Mouse (Mus musculus): ENCODE measurements around the gene Iqca. TPM values are rescaled to one million over a fixed set of nuclear protein-coding genes. Genes with fewer than 3 reads are reported as not detected.

The Iqca gene
- total and polyA plus RNA-seq, 2 experiments from 2014 or later = 0.52 to 1.5 TPM

- DNase-seq (no peak), ATAC-seq (no peak)
- no peak overlapping the region for H3K27ac ChIP-seq (ENCODE audit: low read depth, low read length)
- H3K9me3 ChIP-seq (ENCODE audit: low read length) = no peaks in the 10 kb centered on the region
- no peaks in the 10 kb centered on the region for H3K36me3 ChIP-seq (ENCODE audit: insufficient read depth)
- no peak for TF ChIP-seq CTCF (IDR thresholded peaks at IDR 0.05; ENCODE audit: low read depth)
- no peak overlapping the region for H3K4me3 ChIP-seq (ENCODE audit: low read depth, low read length)
- no peak overlapping the region for H3K9ac ChIP-seq
- 85% methylated on average over 10 of the region's 10 CpGs for WGBS
- no peaks in the 10 kb centered on the region for H3K27me3 ChIP-seq (ENCODE audit: insufficient read depth, low read length)
- H3K4me1 ChIP-seq (ENCODE audit: insufficient read depth) = 0 out of 2 replicates have a peak, but pooled peaks cover 4% of the 10 kb centered on the region
- no peak overlapping the region for H3K4me2 ChIP-seq (ENCODE audit: low read depth)
Measured at GRCm38 (mm10) chr1:90092816-90093493, 60.2 kb downstream of the Iqca start.

- Histone ChIP-seq H3K36me3 (ENCODE audit: insufficient read depth) (no peaks in the 10 kb centered on the region), H3K27ac (ENCODE audit: low read depth, low read length) (no peak overlapping the region), H3K4me2 (ENCODE audit: low read depth) (no peak overlapping the region), H3K27me3 (ENCODE audit: insufficient read depth, low read length) (no peaks in the 10 kb centered on the region), H3K4me1 (ENCODE audit: insufficient read depth) (0 out of 2 replicates have a peak, but pooled peaks cover 4% of the 10 kb centered on the region), H3K9me3 (ENCODE audit: low read length) (no peaks in the 10 kb centered on the region), H3K4me3 (ENCODE audit: low read depth, low read length) (no peak overlapping the region), H3K9ac (no peak overlapping the region)
- ATAC-seq (no peak), DNase-seq (no peak)
- 68% methylated on average over 6 of the region's 6 CpGs for WGBS
- TF ChIP-seq CTCF (IDR thresholded peaks at IDR 0.05; ENCODE audit: low read depth) = no peak
Measured at GRCm38 (mm10) chr1:90088192-90088990, 64.8 kb downstream of the Iqca start.

- Histone ChIP-seq H3K4me1 (ENCODE audit: insufficient read depth) (0 out of 2 replicates have a peak, but pooled peaks cover 4% of the 10 kb centered on the region), H3K27ac (ENCODE audit: low read depth, low read length) (peak overlapping the region; percentile 21; the same call in 1 of the 2 replicates), H3K9ac (no peak overlapping the region), H3K27me3 (ENCODE audit: insufficient read depth, low read length) (no peaks in the 10 kb centered on the region), H3K4me3 (ENCODE audit: low read depth, low read length) (no peak overlapping the region), H3K4me2 (ENCODE audit: low read depth) (no peak overlapping the region), H3K9me3 (ENCODE audit: low read length) (no peaks in the 10 kb centered on the region), H3K36me3 (ENCODE audit: insufficient read depth) (no peaks in the 10 kb centered on the region)
- no peak for TF ChIP-seq CTCF (IDR thresholded peaks at IDR 0.05; ENCODE audit: low read depth)
- no peak for DNase-seq
- 64% methylated on average over 10 of the region's 10 CpGs for WGBS
- ATAC-seq = no peak
Measured at GRCm38 (mm10) chr1:90086461-90086860, 66.7 kb downstream of the Iqca start.

GRCm38 (mm10) chr1:90085526-90086157, 67.6 kb downstream of the Iqca start:
- Histone ChIP-seq H3K36me3 (ENCODE audit: insufficient read depth) (no peaks in the 10 kb centered on the region), H3K27ac (ENCODE audit: low read depth, low read length) (peak overlapping the region; percentile 59), H3K4me3 (ENCODE audit: low read depth, low read length) (no peak overlapping the region), H3K27me3 (ENCODE audit: insufficient read depth, low read length) (no peaks in the 10 kb centered on the region), H3K9ac (no peak overlapping the region), H3K9me3 (ENCODE audit: low read length) (no peaks in the 10 kb centered on the region), H3K4me2 (ENCODE audit: low read depth) (no peak overlapping the region), H3K4me1 (ENCODE audit: insufficient read depth) (0 out of 2 replicates have a peak, but pooled peaks cover 4% of the 10 kb centered on the region)
- DNase-seq (peak; percentile 21), ATAC-seq (peak; percentile 67)
- 31% methylated on average over 6 of the region's 6 CpGs for WGBS
- TF ChIP-seq CTCF (IDR thresholded peaks at IDR 0.05; ENCODE audit: low read depth) = no peak

GRCm38 (mm10) chr1:90076291-90076690, 76.9 kb downstream of the Iqca start:
- DNase-seq (no peak), ATAC-seq (no peak)
- no peaks in the 10 kb centered on the region for H3K36me3 ChIP-seq (ENCODE audit: insufficient read depth)
- no peaks in the 10 kb centered on the region for H3K4me1 ChIP-seq (ENCODE audit: insufficient read depth)
- 70% methylated on average over 2 of the region's 2 CpGs for WGBS
- H3K9ac ChIP-seq = no peak overlapping the region
- H3K4me2 ChIP-seq (ENCODE audit: low read depth) = no peak overlapping the region
- no peaks in the 10 kb centered on the region for H3K9me3 ChIP-seq (ENCODE audit: low read length)
- H3K4me3 ChIP-seq (ENCODE audit: low read depth, low read length) = no peak overlapping the region
- no peak for TF ChIP-seq CTCF (IDR thresholded peaks at IDR 0.05; ENCODE audit: low read depth)
- H3K27me3 ChIP-seq (ENCODE audit: insufficient read depth, low read length) = no peaks in the 10 kb centered on the region
- no peak overlapping the region for H3K27ac ChIP-seq (ENCODE audit: low read depth, low read length)

- H3K9me3 ChIP-seq (ENCODE audit: low read length) = no peaks in the 10 kb centered on the region
- DNase-seq = no peak
Measured at GRCm38 (mm10) chr1:90074779-90075178, 78.4 kb downstream of the Iqca start.

More at GRCm38 (mm10) chr1:90074779-90075178, 78.4 kb downstream of the Iqca start:
- ATAC-seq = no peak
- Histone ChIP-seq H3K4me1 (ENCODE audit: insufficient read depth) (no peaks in the 10 kb centered on the region), H3K27ac (ENCODE audit: low read depth, low read length) (no peak overlapping the region), H3K4me2 (ENCODE audit: low read depth) (no peak overlapping the region), H3K36me3 (ENCODE audit: insufficient read depth) (no peaks in the 10 kb centered on the region), H3K9ac (no peak overlapping the region), H3K4me3 (ENCODE audit: low read depth, low read length) (no peak overlapping the region), H3K27me3 (ENCODE audit: insufficient read depth, low read length) (no peaks in the 10 kb centered on the region)
- 43% methylated on average over 5 of the region's 5 CpGs for WGBS
- no peak for TF ChIP-seq CTCF (IDR thresholded peaks at IDR 0.05; ENCODE audit: low read depth)
